Mouse (Mus musculus) left cerebral cortex, adult 2 months (tissue): Measurements from ENCODE around the gene Unc13a. TPM values are rescaled to one million over a fixed set of nuclear protein-coding genes. Genes with fewer than 3 reads are reported as not detected.
"Not testable (repeated sequence)": the region's sequence is repeated elsewhere in the genome, so short reads cannot be mapped to it uniquely, and the experiment has no call there.

ENCODE experiments used
- DNase-seq, 2 experiments: peaks; one replicate each; pipeline ENCODE4 v3.0.0; 2021 to 2022; ENCODE audit warnings: low spot score in 2 of 2, mixed read lengths in 1 of 2; ENCODE audit errors: extremely low spot score in 1 of 2
- H3K27ac ChIP-seq: fragments of 200-600 bp; 2 replicates; pipeline ENCODE4 v1.8.1; 2022
- H3K4me3 ChIP-seq: fragments of 200-600 bp; 2 replicates; pipeline ENCODE4 v1.8.1; 2022
- CTCF ChIP-seq: fragments of 200-600 bp; IDR thresholded peaks from 2 replicates; pipeline ENCODE4 v1.8.1; 2022; ENCODE audit warnings: antibody characterized with exemption, mild to moderate bottlenecking, moderate library complexity
- intact Hi-C: fragments of 180-260 bp; cut with DNase I; formaldehyde crosslinking; loops from one replicate; pipeline ENCODE4 v1.15.1; 2025
- long read RNA-seq, 2 experiments: library from polyadenylated mRNA; stranded (forward); transcript quantifications; one replicate each; pipeline ENCODE4 v2.0.0; 2021; ENCODE audit warnings: borderline mapping rate in 2 of 2
- total RNA-seq, 2 experiments: library from RNA; stranded (reverse); gene quantifications; 2 replicates each; pipeline ENCODE4 v1.2.3; 2021

Gene Unc13a
- total RNA-seq, result 100 to 1,000 TPM; 313 to 351 TPM
- long read RNA-seq, experiment 1, partial matches to known transcripts, result 25 of 78 reads
- long read RNA-seq, experiment 1, other reads (novel, unspliced or antisense), result 53 of 78 reads
- long read RNA-seq, experiment 2, partial matches to known transcripts, result 12 of 57 reads
- long read RNA-seq, experiment 2, other reads (novel, unspliced or antisense), result 45 of 57 reads

DNA sequence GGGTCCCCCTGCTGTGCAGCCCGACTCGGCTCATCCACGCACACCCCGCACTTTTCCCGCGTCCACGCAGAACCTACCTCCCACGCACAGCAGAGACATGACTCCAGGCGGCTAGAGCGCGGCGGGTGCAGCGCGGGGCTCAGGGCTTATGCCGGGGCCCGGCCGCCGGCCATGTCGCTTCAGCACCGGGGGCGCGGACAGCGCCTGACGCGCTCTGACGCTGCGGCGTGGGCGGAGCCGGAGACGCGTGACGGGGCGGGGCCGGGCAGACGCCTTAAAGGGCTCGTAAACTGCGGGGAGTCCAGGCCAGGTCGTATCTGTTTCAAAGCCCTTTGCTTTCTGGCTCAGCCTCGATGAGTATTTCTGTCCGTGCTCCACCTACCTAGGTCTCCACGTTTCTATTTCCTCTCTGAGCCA lies at the start of gene Unc13a:
Gene Unc13a (minus strand): TSS at position 209 of the 417 bp plus-strand sequence.
- peak within 1 kb of the TSS; percentile 67 for H3K4me3 ChIP-seq
- peak within 1 kb of the TSS; percentile 96 for H3K27ac ChIP-seq
- TF ChIP-seq CTCF, result no peak
- intact Hi-C loops, result loop anchor here (1.0 to 10.0 kb wide), 3 partner anchors 49 to 463 kb away; partner anchors contain the start of genes Fcho1 and Tpm4
- peak; percentile 91 to 96 for DNase-seq

DNA sequence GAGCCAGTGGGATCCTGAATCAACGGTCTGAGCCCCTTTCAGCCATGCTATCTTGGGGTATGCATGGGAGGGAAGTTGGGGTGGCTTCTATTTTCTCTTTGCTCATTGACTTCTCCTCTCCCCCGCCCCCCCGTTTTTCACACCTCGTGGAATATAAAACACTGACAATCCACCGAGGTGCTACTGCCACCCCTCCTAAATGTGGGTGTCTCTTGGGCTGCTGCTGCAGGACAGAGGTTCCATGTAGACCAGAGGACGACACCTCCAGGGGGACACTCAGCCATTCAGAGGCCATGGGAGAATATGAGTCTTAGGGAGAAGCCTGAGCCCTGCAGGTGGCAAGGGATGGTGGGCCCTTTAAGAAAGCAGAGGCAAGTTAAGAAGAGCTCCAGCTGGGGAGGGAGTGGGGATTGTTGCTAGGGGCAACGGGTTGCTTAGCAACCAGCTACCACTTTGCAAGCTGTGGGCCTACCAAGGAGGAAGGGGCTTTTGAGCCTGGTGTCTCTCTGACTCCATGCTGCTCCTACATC lies 48.4 kb upstream of the Unc13a start:
- Histone ChIP-seq H3K4me3 (no peak overlapping the region), H3K27ac (peak overlapping the region; percentile 84)
- TF ChIP-seq CTCF, result no peak
- DNase-seq, result peak; percentile 73 to 77
- intact Hi-C loops, result loop anchor here (2.0 kb wide), 1 partner anchor 49 kb away; the partner anchor contains the start of gene Unc13a

DNA sequence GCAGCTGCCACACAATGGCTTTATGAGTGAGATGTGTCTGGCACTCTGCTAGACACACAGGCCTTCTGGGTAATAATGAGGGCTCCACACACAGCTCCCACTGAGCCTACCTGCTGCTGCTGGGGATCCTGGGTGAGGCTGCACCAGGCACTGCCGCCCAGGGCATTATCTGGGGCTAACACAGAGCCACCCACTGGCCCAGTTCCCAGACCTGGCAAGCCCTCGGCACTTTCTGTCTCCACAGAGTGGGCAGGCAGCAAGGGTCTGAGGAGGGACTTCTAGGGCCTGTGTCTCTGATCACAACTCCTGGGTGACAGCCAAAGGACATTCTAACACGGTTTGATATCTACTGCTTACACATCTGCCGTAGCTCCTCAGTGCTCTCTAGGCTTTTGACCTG lies 47.7 kb upstream of the Unc13a start:
- peak; percentile 53 to 56 for DNase-seq
- intact Hi-C loops, result no loop called here
- H3K27ac ChIP-seq, result peak overlapping the region; percentile 84
- no peak overlapping the region for H3K4me3 ChIP-seq
- TF ChIP-seq CTCF, result no peak

DNA sequence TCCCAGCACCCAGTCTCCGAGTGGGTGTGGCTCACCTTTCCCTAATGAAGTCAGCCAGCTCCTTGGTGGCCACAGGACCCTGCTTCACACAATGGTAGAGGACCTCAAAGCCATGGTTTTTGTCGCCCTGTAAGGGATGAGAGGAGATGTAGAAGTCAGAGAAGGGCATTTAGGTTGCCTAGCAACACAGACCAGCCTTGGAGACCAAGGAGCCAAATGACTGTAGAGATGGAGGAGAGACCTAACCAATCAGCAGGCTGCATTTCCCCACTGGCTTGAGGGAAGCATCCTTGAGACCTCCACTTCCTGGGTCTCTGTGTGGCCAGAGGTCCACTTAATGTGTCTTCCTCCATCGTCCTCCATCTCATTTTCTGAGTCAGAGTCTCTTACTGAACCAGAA lies 46.7 kb upstream of the Unc13a start:
- no peak for DNase-seq
- Histone ChIP-seq H3K27ac (peak overlapping the region; percentile 84), H3K4me3 (no peak overlapping the region)
- TF ChIP-seq CTCF, result no peak
- intact Hi-C loops, result no loop called here

DNA sequence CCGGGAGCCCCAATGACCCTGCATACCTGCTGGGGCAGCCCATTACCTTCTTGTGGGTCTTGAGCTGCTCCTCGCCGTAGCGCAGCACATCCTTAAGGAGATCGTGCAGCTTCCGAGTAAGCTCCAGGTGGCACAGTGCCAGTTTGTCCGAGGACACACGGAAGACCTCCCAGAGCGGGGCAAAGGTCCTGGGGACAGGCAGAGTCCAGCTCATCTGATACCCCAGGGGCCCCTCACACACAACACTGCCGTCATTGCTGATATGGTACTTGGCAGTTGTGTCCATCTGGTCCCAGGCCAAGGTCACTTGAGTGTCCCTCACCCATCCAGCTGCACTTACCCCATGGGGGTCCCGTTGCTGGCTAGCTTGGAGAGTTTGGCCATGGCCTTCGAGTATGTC lies 45.5 kb upstream of the Unc13a start:
- no peak for TF ChIP-seq CTCF
- H3K27ac ChIP-seq, result peak overlapping the region; percentile 3; the same call in 1 of the 2 replicates
- DNase-seq, result no peak
- H3K4me3 ChIP-seq, result no peak overlapping the region
- intact Hi-C loops, result no loop called here

DNA sequence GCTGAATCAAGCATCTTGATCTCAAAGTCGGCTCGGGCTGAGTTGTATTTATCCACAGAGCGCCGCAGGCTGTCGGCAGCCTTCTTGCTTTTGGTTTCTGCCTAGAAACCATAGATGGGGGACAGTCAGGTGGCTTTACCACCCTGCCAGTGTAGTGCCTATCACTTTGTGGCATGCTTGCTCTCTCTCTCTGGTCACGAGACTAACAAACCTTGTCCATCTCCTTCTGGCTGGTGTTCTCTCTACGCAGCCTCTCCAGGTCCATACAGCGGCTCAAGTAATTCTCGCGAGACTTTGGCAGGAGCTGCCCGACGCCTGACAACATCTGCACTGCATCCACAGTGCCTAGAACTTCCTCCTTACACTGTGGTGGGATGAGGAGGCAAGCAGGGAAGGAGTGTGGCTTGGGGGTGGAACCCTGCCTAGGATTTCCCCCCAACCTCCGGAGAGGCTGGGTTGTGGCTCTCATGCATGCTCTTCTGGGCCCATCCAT lies 45.0 kb upstream of the Unc13a start:
- intact Hi-C loops, result no loop called here
- Histone ChIP-seq H3K27ac (peak overlapping the region; percentile 3), H3K4me3 (no peak overlapping the region)
- DNase-seq, result no peak
- TF ChIP-seq CTCF, result no peak

DNA sequence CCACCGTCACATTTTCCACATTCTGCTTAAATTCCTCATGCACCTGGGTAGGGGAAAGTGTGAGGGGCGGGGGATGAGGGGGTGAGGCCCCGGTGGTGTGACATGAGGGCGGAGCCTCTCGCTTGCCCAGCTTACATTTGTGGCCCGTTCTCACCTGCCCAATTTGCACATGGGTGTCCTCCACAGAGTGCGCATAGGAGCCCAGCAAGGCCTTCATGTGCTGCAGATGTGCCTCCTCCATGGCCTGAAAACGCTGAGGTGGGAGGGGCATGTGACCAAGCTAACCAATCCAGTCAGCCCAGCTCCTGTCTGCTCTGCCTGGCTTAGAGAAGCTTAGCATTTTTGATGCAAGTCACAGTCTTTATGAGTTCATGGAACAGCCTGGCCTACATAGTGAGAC lies 44.0 kb upstream of the Unc13a start:
- Histone ChIP-seq H3K27ac (peak overlapping the region; percentile 40; the same call in 1 of the 2 replicates), H3K4me3 (no peak overlapping the region)
- intact Hi-C loops, result no loop called here
- no peak for DNase-seq
- no peak for TF ChIP-seq CTCF

DNA sequence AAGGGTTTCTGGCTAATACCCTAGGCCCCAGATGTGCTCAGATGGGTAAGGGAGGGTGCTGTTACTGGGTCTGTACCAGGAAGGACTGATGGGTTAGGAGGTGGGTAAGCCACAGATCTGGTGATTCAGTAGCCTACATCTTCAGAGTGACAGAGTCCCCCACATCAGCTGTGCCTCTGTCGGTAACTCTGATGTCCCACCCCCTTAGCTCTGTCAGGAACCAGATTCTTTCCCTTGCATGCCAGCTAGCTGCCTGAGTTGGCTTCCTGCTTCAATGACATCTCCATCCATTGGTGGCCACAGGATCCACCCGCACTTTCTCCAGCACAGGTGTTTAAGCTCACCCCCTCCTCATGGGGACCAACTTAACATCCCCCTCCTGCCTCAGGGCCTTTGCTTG lies 40.0 kb upstream of the Unc13a start:
- intact Hi-C loops, result no loop called here
- Histone ChIP-seq H3K4me3 (no peak overlapping the region), H3K27ac (peak overlapping the region; percentile 64)
- no peak for TF ChIP-seq CTCF
- DNase-seq, result no peak

DNA sequence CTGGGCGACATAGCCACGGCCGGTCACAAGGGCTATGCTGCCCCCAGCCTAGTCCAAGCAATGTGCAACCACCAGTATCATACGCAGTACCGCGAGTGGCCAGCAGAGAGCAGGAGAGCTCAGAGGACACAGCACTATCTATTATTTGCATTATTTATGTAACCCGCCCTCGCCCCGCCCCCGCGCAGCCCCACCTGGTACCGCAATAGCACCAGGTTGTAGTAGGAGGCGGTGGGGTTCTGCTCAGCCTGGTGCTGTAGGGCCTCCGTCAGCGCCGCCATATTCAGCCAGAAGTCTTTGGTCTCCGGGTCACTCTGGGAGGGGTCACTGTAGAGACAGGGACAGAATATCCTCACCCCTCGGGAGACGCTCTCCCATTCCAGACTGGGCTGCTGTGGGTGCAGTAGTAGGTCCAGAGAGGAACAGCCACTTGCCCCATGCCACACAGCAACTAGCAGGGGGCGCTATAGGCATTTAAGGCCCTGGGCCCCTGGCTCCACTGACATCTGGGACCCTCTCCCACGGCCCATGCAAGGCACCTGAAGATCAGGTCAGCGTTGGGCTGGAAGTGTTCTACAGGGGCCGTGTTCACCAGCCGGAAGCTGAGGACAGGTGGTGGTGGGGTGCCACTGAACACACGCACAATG lies 38.4 kb upstream of the Unc13a start:
- intact Hi-C loops, result loop anchor here (1.0 kb wide), 1 partner anchor 21 kb away; no protein-coding TSS in a partner anchor
- DNase-seq, result peak; percentile 86 to 91
- Histone ChIP-seq H3K27ac (peak overlapping the region; percentile 79), H3K4me3 (no peak overlapping the region)
- TF ChIP-seq CTCF, result peak; percentile 81

DNA sequence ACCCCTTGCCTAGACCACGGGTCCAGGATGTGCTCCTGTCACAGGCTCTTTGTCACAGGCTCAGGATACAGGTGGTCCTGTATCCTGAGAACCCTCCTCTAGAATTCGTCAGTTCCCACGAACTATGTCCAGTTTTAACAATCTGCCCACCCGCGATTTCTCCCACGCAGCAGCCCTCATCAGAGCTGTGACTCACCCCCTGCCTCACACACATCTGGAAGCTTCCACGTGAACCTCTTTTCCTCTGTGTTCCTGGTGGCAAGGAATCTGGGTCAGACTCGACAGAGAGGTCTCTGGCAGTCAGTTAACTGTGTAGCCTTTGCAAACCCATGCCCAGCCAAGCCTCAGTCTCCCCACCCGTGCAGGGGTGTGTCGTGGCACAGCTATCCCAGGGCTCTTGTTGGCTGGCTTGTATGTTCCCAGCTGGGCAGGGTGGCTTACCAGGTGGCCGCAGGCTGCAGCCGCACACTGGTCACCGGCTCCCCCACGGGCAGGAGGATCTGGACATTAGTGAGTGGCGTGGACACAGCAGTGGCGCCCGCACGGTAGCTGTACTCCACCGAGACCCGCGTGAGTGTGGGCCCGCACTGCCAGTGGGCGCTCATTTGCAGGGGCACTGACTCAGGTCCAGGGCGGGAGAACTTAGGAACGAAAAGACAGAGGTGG lies 37.7 kb upstream of the Unc13a start:
- Histone ChIP-seq H3K4me3 (no peak overlapping the region), H3K27ac (peak overlapping the region; percentile 79)
- no peak for DNase-seq
- intact Hi-C loops, result loop anchor here (1.0 kb wide), 1 partner anchor 22 kb away; no protein-coding TSS in a partner anchor
- TF ChIP-seq CTCF, result no peak

DNA sequence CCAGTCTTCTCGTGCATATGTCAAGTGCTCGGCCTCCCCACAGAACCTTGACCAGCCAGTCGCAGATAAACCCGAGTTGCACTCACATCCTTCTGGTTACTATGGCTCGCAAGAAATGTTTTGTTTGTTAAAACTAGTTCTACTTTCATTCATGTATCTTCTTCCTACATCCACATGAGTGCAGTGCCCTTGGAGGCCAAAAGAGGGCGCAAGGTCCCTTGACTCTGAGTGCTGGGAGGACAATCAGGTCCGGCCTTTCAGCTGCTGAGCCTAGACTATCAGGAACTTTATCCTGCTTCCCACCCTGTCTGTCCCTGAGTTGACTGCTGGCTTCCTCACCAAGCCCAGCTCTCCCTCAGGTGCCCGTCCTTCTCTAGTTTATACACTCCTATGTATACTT lies 36.3 kb upstream of the Unc13a start:
- intact Hi-C loops, result no loop called here
- H3K27ac ChIP-seq, result no peak overlapping the region
- no peak for DNase-seq
- no peak overlapping the region for H3K4me3 ChIP-seq
- peak; percentile 72 for TF ChIP-seq CTCF

DNA sequence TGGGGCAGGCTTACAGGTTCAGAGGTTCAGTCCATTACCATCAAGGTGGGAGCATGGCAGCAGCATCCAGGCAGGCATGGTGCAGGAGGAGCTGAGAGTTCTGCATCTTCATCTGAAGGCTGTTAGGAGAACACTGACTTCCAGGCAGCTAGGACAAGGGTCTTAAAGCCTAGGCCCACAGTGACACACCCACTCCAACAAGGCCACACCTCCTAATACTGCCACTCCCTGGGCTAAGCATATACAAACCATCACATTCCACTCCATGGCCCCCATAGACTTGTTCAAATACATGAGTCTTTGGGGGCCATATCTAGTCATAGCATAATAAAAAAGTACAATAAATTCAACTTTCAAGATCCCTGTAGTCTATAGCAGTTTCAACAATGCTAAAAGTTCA lies 31.8 kb upstream of the Unc13a start:
- DNase-seq, intact Hi-C loops, H3K27ac ChIP-seq, H3K4me3 ChIP-seq: not testable (repeated sequence)
